Mouse (Mus musculus): Measurements from ENCODE around the gene Amt. TPM values are rescaled to one million over a fixed set of nuclear protein-coding genes. Genes with fewer than 3 reads are reported as not detected.
"Not testable (repeated sequence)": the region's sequence is repeated elsewhere in the genome, so short reads cannot be mapped to it uniquely, and the experiment has no call there.

Amt gene
- polyA plus RNA-seq (2012; rRNA removed): 37.3 and 45.6 TPM in 2 replicates

GRCm38 (mm10) chr9:108296453-108297355, at the start of gene Amt:
Gene Amt, plus strand, starts transcription at chr9:108296853.
- no peak for DNase-seq (ENCODE audit: low read depth)

- DNase-seq (ENCODE audit: low read depth): no peak
These were observed 47.7 kb upstream of the Amt start for GRCm38 (mm10) chr9:108248957-108249356.

GRCm38 (mm10) chr9:108251877-108252276, 44.8 kb upstream of the Amt start:
- no peak for DNase-seq (ENCODE audit: low read depth)

- no peak for DNase-seq (ENCODE audit: low read depth)
These were observed 43.9 kb upstream of the Amt start for GRCm38 (mm10) chr9:108252766-108253165.

- no peak for DNase-seq (ENCODE audit: low read depth)
These were observed 36.1 kb upstream of the Amt start for GRCm38 (mm10) chr9:108260526-108260925.

GRCm38 (mm10) chr9:108261865-108262264, 34.8 kb upstream of the Amt start:
- no peak for DNase-seq (ENCODE audit: low read depth)

GRCm38 (mm10) chr9:108262494-108263049, 34.1 kb upstream of the Amt start:
- no peak for DNase-seq (ENCODE audit: low read depth)

- no peak for DNase-seq (ENCODE audit: low read depth)
These were observed 33.4 kb upstream of the Amt start for GRCm38 (mm10) chr9:108263131-108263681.

- no peak for DNase-seq (ENCODE audit: low read depth)
These were observed 32.9 kb upstream of the Amt start, which contains the start of gene Dag1 for GRCm38 (mm10) chr9:108263690-108264190. Gene Dag1, minus strand, starts transcription at chr9:108263958.

- no peak for DNase-seq (ENCODE audit: low read depth)
These were observed 32.3 kb upstream of the Amt start for GRCm38 (mm10) chr9:108264191-108264921.

GRCm38 (mm10) chr9:108266261-108266935, 30.3 kb upstream of the Amt start:
- no peak for DNase-seq (ENCODE audit: low read depth)

GRCm38 (mm10) chr9:108267691-108268090, 29.0 kb upstream of the Amt start:
- DNase-seq (ENCODE audit: low read depth): no peak

GRCm38 (mm10) chr9:108268701-108269100, 28.0 kb upstream of the Amt start:
- not testable (repeated sequence) for DNase-seq (ENCODE audit: low read depth)

GRCm38 (mm10) chr9:108271941-108272340, 24.7 kb upstream of the Amt start:
- no peak for DNase-seq (ENCODE audit: low read depth)

GRCm38 (mm10) chr9:108272691-108273090, 24.0 kb upstream of the Amt start:
- no peak for DNase-seq (ENCODE audit: low read depth)

GRCm38 (mm10) chr9:108273485-108273884, 23.2 kb upstream of the Amt start:
- DNase-seq (ENCODE audit: low read depth): no peak

GRCm38 (mm10) chr9:108274476-108275330, 21.9 kb upstream of the Amt start:
- no peak for DNase-seq (ENCODE audit: low read depth)

- DNase-seq (ENCODE audit: low read depth): no peak
These were observed 21.4 kb upstream of the Amt start for GRCm38 (mm10) chr9:108275331-108275659.

- DNase-seq (ENCODE audit: low read depth): no peak
These were observed 17.8 kb upstream of the Amt start for GRCm38 (mm10) chr9:108278697-108279450.
